7 mouse cellular contexts compared by ENCODE assay signal in genomic region chr4:145585078-145585477, GRCm38 (mm10). TPM values are rescaled to one million over a fixed set of nuclear protein-coding genes. Genes with fewer than 3 reads are reported as not detected.
DNase-seq lines count a peak whose midpoint lies in the region; ATAC-seq and TF ChIP-seq lines count a peak whose summit lies in the region.
"Not testable (repeated sequence)": the region's sequence is repeated elsewhere in the genome, so short reads cannot be mapped to it uniquely, and the experiment has no call there.

Gene Gm13212 (plus strand): TSS chr4:145585166.

- WGBS in forebrain, embryonic 12.5 days = 26% methylated on average over 11 of the region's 11 CpGs
- 18% methylated on average over 11 of the region's 11 CpGs for WGBS in liver, adult 2 months

- H3K27ac ChIP-seq in forebrain, embryonic 12.5 days; liver, adult 2 months (replicated peaks; ENCODE audit: insufficient read depth, low read depth, low read length): not testable (repeated sequence)

- DNase-seq in MEL-GATA-1-ER (ENCODE audit: extremely low read depth, low read depth) = peak; percentile 83
- peak; percentile 61 for DNase-seq in c-Kit-positive CD71-positive TER-119-negative erythroid progenitor cells, embryonic 14.5 days (ENCODE audit: low read depth)
- peak; percentile 73 for DNase-seq in induced T-regulatory cell, adult 2 months (ENCODE audit: low read depth)
- peak; percentile 19 for DNase-seq in liver, adult 2 months (ENCODE audit: extremely low read depth, low read depth, low spot score)
- DNase-seq in spleen, postnatal 10 days (ENCODE audit: low spot score in 2 of 2) = peak; percentile 16 to 28

- not testable (repeated sequence) for TF ChIP-seq CTCF in liver, adult 2 months (IDR thresholded peaks at IDR 0.05; ENCODE audit: low read depth, low read length)

- 0 out of 2 replicates have a peak within 1 kb of the TSS, but pooled peaks have one; percentile 22 for H3K4me2 ChIP-seq in forebrain, embryonic 12.5 days

- ATAC-seq in forebrain, embryonic 12.5 days (ENCODE audit: low FRiP score) = not testable (repeated sequence)
- peak; percentile 95 for ATAC-seq in megakaryocyte progenitor cell, adult 5-6 weeks (replicated peaks; ENCODE audit: poor library complexity)

- H3K36me3 ChIP-seq in forebrain, embryonic 12.5 days (replicated peaks); liver, adult 2 months (ENCODE audit: control insufficient read depth, insufficient read depth, low read length): not testable (repeated sequence)

- H3K4me1 ChIP-seq in forebrain, embryonic 12.5 days; liver, adult 2 months (ENCODE audit: control insufficient read depth, insufficient read depth, low read length): not testable (repeated sequence)

- H3K9me3 ChIP-seq in forebrain, embryonic 12.5 days = peaks cover 11% of the 10 kb centered on the region

- H3K4me3 ChIP-seq in forebrain, embryonic 12.5 days (replicated peaks) = 0 out of 2 replicates have a peak within 1 kb of the TSS, but pooled peaks have one; percentile 14
- peak within 1 kb of the TSS; percentile 31; the same call in 1 of the 2 replicates for H3K4me3 ChIP-seq in liver, adult 2 months (ENCODE audit: insufficient read depth, low read depth, low read length)

- not testable (repeated sequence) for H3K79me2 ChIP-seq in liver, adult 2 months (ENCODE audit: control insufficient read depth, insufficient read depth, low read length)

- H3K27me3 ChIP-seq in forebrain, embryonic 12.5 days; liver, adult 2 months (ENCODE audit: control insufficient read depth, insufficient read depth, low read length): not testable (repeated sequence)

- TF ChIP-seq POLR2A in liver, adult 2 months (IDR thresholded peaks at IDR 0.05; ENCODE audit: extremely low read depth, insufficient read depth, low read length) = not testable (repeated sequence)

- H3K9ac ChIP-seq in forebrain, embryonic 12.5 days; liver, adult 2 months (ENCODE audit: low read depth, low read length): not testable (repeated sequence)

RNA-seq across cellular contexts. Expression of gene Gm13212, which starts in this region (rescaled TPM):
- polyA plus RNA-seq in forebrain, embryonic 12.5 days (2016; fragmentation: Nextera tagmentation; extraction: Ambion mirVana) = 0.17 and 0.38 TPM in 2 replicates
- 0.20 and 0.28 TPM in 2 replicates for total RNA-seq in liver, adult 2 months (2014; rRNA removed)
- polyA plus RNA-seq in liver, adult 2 months (2012; rRNA removed) = not detected in 2 replicates
- 25.7 and 30.9 TPM in 2 replicates for total RNA-seq in megakaryocyte progenitor cell, adult 5-6 weeks (2015)
- total RNA-seq in megakaryocyte progenitor cell, adult 5-6 weeks (2017) = 6.2 and 7.0 TPM in 2 replicates

Comparison
In these comparisons a context has a peak if more than half of its experiments do, and no peak if none do; other contexts are left out.
1. Peak in DNase-seq and H3K4me3 ChIP-seq in liver, adult 2 months; RNA of the gene not detected or under 1 TPM.
2. DNase-seq: peak in every context shown above with its lines; median percentile 83 in MEL-GATA-1-ER; 73 in induced T-regulatory cell, adult 2 months; 61 in c-Kit-positive CD71-positive TER-119-negative erythroid progenitor cells, embryonic 14.5 days; 22 in spleen, postnatal 10 days; 19 in liver, adult 2 months.